Mouse (Mus musculus): Measurements from ENCODE around the gene Gm21312. TPM values are rescaled to one million over a fixed set of nuclear protein-coding genes. Genes with fewer than 3 reads are reported as not detected.
"Not testable (repeated sequence)": the region's sequence is repeated elsewhere in the genome, so short reads cannot be mapped to it uniquely, and the experiment has no call there.

Gm21312 gene
- not detected in 2 replicates for polyA plus RNA-seq (2015; fragmentation: Nextera tagmentation; extraction: Ambion mirVana)

GRCm38 (mm10) chr10:104176724-104177123 is at the start of gene Gm21312:
Gene Gm21312, plus strand, starts transcription at chr10:104177024.
- no CpG with 5 or more reads among the region's 3 CpGs for WGBS (ENCODE audit: insufficient replicate concordance)
- not testable (repeated sequence) for ATAC-seq (ENCODE audit: insufficient read depth)

GRCm38 (mm10) chr10:104142687-104143086 is 34.1 kb upstream of the Gm21312 start, which contains the start of gene Gm21293:
Gene Gm21293, plus strand, starts transcription at chr10:104142987.
- ATAC-seq (ENCODE audit: insufficient read depth); H3K27ac ChIP-seq (replicated peaks); H3K27me3 ChIP-seq; H3K9me3 ChIP-seq (replicated peaks); H3K4me1 ChIP-seq (replicated peaks); H3K4me3 ChIP-seq (replicated peaks); H3K9ac ChIP-seq; H3K36me3 ChIP-seq (replicated peaks); H3K4me2 ChIP-seq: not testable (repeated sequence)
- WGBS (ENCODE audit: insufficient replicate concordance) = no CpG with 5 or more reads among the region's 3 CpGs

More at GRCm38 (mm10) chr10:104176724-104177123, at the start of gene Gm21312:
- not testable (repeated sequence) for H3K4me1 ChIP-seq (replicated peaks); H3K9me3 ChIP-seq (replicated peaks); H3K36me3 ChIP-seq (replicated peaks); H3K27ac ChIP-seq (replicated peaks); H3K4me3 ChIP-seq (replicated peaks); H3K4me2 ChIP-seq; H3K9ac ChIP-seq; H3K27me3 ChIP-seq

- not testable (repeated sequence) for H3K27me3 ChIP-seq; H3K9me3 ChIP-seq (replicated peaks); H3K4me1 ChIP-seq (replicated peaks); H3K4me2 ChIP-seq; ATAC-seq (ENCODE audit: insufficient read depth); H3K27ac ChIP-seq (replicated peaks); H3K9ac ChIP-seq; H3K4me3 ChIP-seq (replicated peaks); H3K36me3 ChIP-seq (replicated peaks)
- WGBS (ENCODE audit: insufficient replicate concordance) = no CpG with 5 or more reads among the region's 3 CpGs
Observed at GRCm38 (mm10) chr10:104151197-104151596, 25.6 kb upstream of the Gm21312 start, which contains the start of gene Gm6763. Gene Gm6763, plus strand, starts transcription at chr10:104151497.

- not testable (repeated sequence) for H3K4me1 ChIP-seq (replicated peaks); H3K4me2 ChIP-seq; H3K9ac ChIP-seq; H3K36me3 ChIP-seq (replicated peaks); H3K9me3 ChIP-seq (replicated peaks); H3K27ac ChIP-seq (replicated peaks); ATAC-seq (ENCODE audit: insufficient read depth); H3K27me3 ChIP-seq; H3K4me3 ChIP-seq (replicated peaks)
- no CpG with 5 or more reads among the region's 3 CpGs for WGBS (ENCODE audit: insufficient replicate concordance)
Observed at GRCm38 (mm10) chr10:104159706-104160105, 17.1 kb upstream of the Gm21312 start, which contains the start of gene Gm8764. Gene Gm8764, plus strand, starts transcription at chr10:104160006.

DNA sequence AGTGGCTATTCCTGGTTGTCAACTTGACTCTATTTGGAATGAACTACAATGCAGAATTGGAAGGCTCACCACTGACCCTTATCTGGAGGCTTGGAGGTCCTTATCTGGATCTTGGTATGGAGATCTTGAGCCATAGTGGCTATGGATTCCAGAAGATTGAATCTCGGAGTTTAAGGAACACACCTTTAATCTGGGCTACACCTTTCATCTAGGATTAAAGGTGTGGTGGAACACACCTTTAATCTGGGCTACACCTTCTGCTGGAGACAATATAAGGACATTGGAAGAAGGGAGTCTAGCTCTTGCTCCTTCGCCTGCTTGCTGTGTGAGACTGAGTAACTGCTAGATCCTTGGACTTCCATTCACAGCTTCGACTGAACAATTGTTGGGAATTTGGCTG is 8.6 kb upstream of the Gm21312 start, which contains the start of gene Gm21304:
TSS of gene Gm21304 (plus strand) at position 301 of the 400 bp plus-strand sequence.
- H3K36me3 ChIP-seq (replicated peaks); H3K9ac ChIP-seq; H3K27ac ChIP-seq (replicated peaks); ATAC-seq (ENCODE audit: insufficient read depth); H3K4me2 ChIP-seq; H3K9me3 ChIP-seq (replicated peaks); H3K27me3 ChIP-seq; H3K4me1 ChIP-seq (replicated peaks); H3K4me3 ChIP-seq (replicated peaks): not testable (repeated sequence)
- WGBS (ENCODE audit: insufficient replicate concordance) = no CpG with 5 or more reads among the region's 3 CpGs

DNA sequence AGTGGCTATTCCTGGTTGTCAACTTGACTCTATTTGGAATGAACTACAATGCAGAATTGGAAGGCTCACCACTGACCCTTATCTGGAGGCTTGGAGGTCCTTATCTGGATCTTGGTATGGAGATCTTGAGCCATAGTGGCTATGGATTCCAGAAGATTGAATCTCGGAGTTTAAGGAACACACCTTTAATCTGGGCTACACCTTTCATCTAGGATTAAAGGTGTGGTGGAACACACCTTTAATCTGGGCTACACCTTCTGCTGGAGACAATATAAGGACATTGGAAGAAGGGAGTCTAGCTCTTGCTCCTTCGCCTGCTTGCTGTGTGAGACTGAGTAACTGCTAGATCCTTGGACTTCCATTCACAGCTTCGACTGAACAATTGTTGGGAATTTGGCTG is 8.4 kb downstream of the Gm21312 start, which contains the start of gene Gm20765:
TSS of gene Gm20765 (plus strand) at position 301 of the 400 bp plus-strand sequence.
- not testable (repeated sequence) for ATAC-seq (ENCODE audit: insufficient read depth); H3K36me3 ChIP-seq (replicated peaks); H3K4me3 ChIP-seq (replicated peaks); H3K27ac ChIP-seq (replicated peaks); H3K4me2 ChIP-seq; H3K9ac ChIP-seq; H3K27me3 ChIP-seq; H3K4me1 ChIP-seq (replicated peaks); H3K9me3 ChIP-seq (replicated peaks)
- no CpG with 5 or more reads among the region's 3 CpGs for WGBS (ENCODE audit: insufficient replicate concordance)

GRCm38 (mm10) chr10:104193742-104194141 is 16.9 kb downstream of the Gm21312 start, which contains the start of gene Gm4340:
Gene Gm4340, plus strand, starts transcription at chr10:104194042.
- H3K9me3 ChIP-seq (replicated peaks); H3K4me2 ChIP-seq; H3K27me3 ChIP-seq; H3K36me3 ChIP-seq (replicated peaks); H3K27ac ChIP-seq (replicated peaks); H3K9ac ChIP-seq; H3K4me3 ChIP-seq (replicated peaks); H3K4me1 ChIP-seq (replicated peaks); ATAC-seq (ENCODE audit: insufficient read depth): not testable (repeated sequence)
- WGBS (ENCODE audit: insufficient replicate concordance) = no CpG with 5 or more reads among the region's 3 CpGs

- Histone ChIP-seq H3K4me2 (no peak overlapping the region), H3K4me3 (replicated peaks) (no peak overlapping the region), H3K27me3 (no peaks in the 10 kb centered on the region), H3K4me1 (replicated peaks) (no peaks in the 10 kb centered on the region), H3K9me3 (replicated peaks) (no peaks in the 10 kb centered on the region), H3K36me3 (replicated peaks) (no peaks in the 10 kb centered on the region), H3K9ac (no peak overlapping the region), H3K27ac (replicated peaks) (no peak overlapping the region)
- WGBS (ENCODE audit: insufficient replicate concordance) = 42% methylated on average over 1 of the region's 1 CpGs
- no peak for ATAC-seq (ENCODE audit: insufficient read depth)
Observed at GRCm38 (mm10) chr10:104209655-104210054, 32.8 kb downstream of the Gm21312 start.

DNA sequence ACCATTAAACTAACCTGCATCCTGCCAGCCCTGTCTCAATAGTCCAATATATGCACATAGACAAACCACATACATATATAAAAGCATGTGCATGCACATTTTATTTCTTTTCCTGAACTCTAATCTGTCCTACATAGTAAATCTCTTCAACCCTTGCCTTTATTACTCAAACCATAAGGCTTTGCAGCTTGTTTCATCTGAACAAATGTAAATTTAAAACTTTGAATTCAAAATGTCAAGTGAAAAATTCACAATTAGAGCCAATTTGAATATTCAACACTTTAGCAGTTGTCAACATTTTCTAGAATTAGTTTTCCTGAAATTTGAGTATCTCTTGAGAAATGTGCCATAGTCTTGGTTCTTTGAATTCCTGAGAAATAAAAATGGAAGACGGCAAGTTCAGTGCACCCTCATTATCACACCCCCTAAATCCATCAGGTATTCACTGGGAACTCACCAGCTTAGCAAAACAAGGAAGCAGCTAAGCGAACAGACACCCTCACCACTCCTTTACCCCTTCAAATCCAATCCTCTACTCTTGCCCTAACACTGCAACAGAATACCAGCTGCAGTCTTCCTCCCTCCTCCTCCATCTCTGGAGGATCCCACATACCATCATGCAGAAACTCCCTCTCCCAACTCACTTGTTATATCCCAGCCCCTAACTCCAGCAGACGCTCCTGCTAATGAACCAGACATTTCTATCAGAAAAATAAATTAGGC is 33.6 kb downstream of the Gm21312 start:
- Histone ChIP-seq H3K4me1 (replicated peaks) (no peaks in the 10 kb centered on the region), H3K4me3 (replicated peaks) (no peak overlapping the region), H3K9me3 (replicated peaks) (no peaks in the 10 kb centered on the region), H3K36me3 (replicated peaks) (no peaks in the 10 kb centered on the region), H3K27me3 (no peaks in the 10 kb centered on the region), H3K27ac (replicated peaks) (no peak overlapping the region), H3K4me2 (no peak overlapping the region), H3K9ac (no peak overlapping the region)
- no peak for ATAC-seq (ENCODE audit: insufficient read depth)
- 48% methylated on average over 3 of the region's 3 CpGs for WGBS (ENCODE audit: insufficient replicate concordance)

DNA sequence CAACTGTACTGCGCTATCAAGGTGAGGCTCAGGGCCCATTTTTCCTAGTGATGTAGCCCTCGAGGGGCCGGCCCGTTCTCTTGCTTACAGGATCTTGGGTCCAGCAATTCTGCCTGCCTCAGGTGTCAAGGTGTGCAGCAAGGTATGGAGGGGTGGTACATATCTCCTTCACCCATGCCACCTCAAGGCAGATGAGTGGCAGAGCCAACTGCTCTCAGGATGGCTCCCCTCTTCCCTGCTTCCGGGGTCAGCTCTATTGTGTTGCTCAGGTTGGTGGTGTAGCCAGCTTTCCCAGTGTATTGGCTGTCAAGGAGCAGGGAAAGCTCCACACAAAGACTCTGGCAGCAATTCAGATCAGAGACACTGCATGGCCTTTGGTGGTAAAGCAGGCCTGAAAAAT is 37.7 kb downstream of the Gm21312 start:
- Histone ChIP-seq H3K36me3 (replicated peaks) (no peaks in the 10 kb centered on the region), H3K27me3 (no peaks in the 10 kb centered on the region), H3K4me3 (replicated peaks) (no peak overlapping the region), H3K4me2 (no peak overlapping the region), H3K4me1 (replicated peaks) (no peaks in the 10 kb centered on the region), H3K9ac (no peak overlapping the region), H3K27ac (replicated peaks) (no peak overlapping the region), H3K9me3 (replicated peaks) (no peaks in the 10 kb centered on the region)
- 68% methylated on average over 5 of the region's 5 CpGs for WGBS (ENCODE audit: insufficient replicate concordance)
- ATAC-seq (ENCODE audit: insufficient read depth) = no peak

DNA sequence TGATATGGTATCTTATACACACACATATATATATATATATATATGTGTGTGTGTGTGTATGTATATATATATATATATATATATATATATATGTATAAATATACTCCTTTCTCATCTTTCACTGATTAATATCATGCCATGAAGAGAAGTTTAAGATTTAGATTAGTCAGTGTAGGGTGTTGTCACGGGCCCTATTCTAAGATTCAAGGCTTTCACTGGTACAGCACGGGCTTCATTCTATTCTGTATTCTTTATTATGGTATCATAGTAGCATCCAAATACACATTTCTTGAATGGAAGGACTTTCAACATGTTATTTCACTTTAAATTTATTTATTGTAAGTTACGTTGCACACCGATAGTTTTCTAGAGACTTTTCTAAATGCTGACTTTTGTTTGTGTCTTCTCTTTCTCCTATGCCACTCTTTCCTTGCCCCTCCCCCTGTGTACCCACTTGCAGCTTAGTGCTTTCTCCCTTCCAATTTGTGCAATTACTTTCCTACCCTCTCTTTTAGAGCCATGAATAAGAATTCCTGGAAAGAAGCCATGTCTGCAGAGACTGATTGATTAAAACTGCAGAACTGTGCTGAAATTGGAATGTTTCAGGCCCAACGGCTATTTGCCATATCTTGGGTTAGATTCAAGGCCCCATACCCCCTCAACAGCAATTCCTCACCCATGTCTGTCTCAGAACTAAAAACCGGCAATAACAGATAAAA is 43.6 kb downstream of the Gm21312 start:
- H3K4me1 ChIP-seq (replicated peaks) = no peaks in the 10 kb centered on the region
- H3K4me2 ChIP-seq = no peak overlapping the region
- H3K4me3 ChIP-seq (replicated peaks) = no peak overlapping the region
- H3K9ac ChIP-seq = no peak overlapping the region
- no peak overlapping the region for H3K27ac ChIP-seq (replicated peaks)
- 63% methylated on average over 6 of the region's 6 CpGs for WGBS (ENCODE audit: insufficient replicate concordance)
- H3K27me3 ChIP-seq = no peaks in the 10 kb centered on the region
- no peaks in the 10 kb centered on the region for H3K9me3 ChIP-seq (replicated peaks)
- ATAC-seq (ENCODE audit: insufficient read depth) = no peak
- no peaks in the 10 kb centered on the region for H3K36me3 ChIP-seq (replicated peaks)

Measured in liver, embryonic 15.5 days (tissue).